Mouse (Mus musculus): ENCODE results near the gene Zc3h4.

GRCm38 (mm10) chr7:16364319-16364718 is 36.4 kb upstream of the Zc3h4 start:
- TF ChIP-seq POLR2A (IDR thresholded peaks at IDR 0.05; ENCODE audit: insufficient read depth, low read depth, low read length), result no peak
- no peak for TF ChIP-seq EP300 (IDR thresholded peaks at IDR 0.05; ENCODE audit: insufficient read depth, low read depth, low read length)
- no peak for TF ChIP-seq CTCF (IDR thresholded peaks at IDR 0.05)
